Mouse (Mus musculus) cerebellum, postnatal 14 days (tissue): ENCODE results near the gene Fibp.

Source experiments
- DNase-seq, 2 experiments: peaks; one replicate each; pipeline ENCODE4 v3.0.0; 2021; ENCODE audit warnings: mixed read lengths in 2 of 2

The Fibp gene

GRCm38 (mm10) chr19:5465037-5465436 lies 4.6 kb downstream of the Fibp start:
- DNase-seq: no peak

- DNase-seq: no peak
These were observed 6.6 kb downstream of the Fibp start for GRCm38 (mm10) chr19:5466916-5467500.

GRCm38 (mm10) chr19:5468374-5468773 lies 8.0 kb downstream of the Fibp start, which contains the start of gene Ctsw:
Gene Ctsw (minus strand): TSS chr19:5468507.
- DNase-seq: no peak

- DNase-seq: no peak
These were observed 11.4 kb downstream of the Fibp start for GRCm38 (mm10) chr19:5471846-5472245.

GRCm38 (mm10) chr19:5472857-5473256 lies 12.4 kb downstream of the Fibp start:
- DNase-seq: no peak

DNA sequence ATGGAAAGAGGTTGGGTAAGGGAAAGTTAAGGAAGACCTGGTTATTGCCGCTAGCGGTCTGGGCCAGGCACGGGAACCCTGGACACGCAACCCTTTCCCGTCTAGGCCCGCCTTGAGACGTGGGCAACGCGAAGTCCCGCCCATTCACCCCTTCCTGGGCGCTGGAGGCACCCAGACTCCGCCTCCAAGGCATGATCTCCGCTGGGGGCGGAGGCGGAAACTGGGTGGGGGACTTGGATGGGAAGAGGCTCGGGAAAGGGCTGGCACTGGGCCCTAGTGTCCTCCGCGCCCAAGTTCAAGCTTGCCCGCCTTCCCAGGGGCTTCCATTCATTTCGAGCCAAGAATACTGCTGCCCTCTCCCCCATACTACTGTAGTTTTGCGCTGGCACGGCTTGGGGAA lies 13.3 kb downstream of the Fibp start, which contains the start of gene Efemp2:
Gene Efemp2 (plus strand): TSS at position 235 of the 400 bp plus-strand sequence.
- peak; percentile 54 to 67 for DNase-seq

- peak; percentile 63 to 66 for DNase-seq
These were observed 14.1 kb downstream of the Fibp start for GRCm38 (mm10) chr19:5474281-5475068.

DNA sequence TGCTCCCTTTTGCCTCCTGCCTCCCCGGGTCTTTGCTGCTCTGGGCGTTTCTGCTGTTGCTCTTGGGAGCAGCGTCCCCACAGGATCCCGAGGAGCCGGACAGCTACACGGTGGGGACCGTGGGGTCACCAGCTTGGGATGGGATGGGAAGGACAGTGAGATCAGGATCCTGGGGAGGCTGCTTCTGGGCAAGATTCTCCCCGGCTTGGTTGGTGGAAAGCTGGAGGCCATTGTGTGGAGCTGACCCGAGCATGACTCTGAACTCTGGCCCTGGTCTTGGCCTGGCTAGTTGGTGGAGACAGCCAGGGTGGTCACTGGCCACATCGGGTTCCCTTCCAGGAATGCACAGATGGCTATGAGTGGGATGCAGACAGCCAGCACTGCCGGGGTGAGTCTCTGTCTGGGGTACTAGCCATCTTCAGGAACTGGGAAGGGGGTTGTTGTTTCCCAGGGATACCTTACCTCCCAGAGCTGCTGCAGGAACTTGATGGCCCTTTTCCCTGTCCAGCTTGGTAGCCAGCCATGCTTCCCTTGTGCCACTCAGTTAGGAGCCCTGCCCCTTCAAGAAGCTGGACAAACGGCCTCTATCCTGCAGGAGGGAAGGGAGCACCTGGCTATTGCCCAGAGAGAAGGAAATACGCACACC lies 14.8 kb downstream of the Fibp start:
- DNase-seq: peak in 1 of 2 experiments; percentile 44

DNA sequence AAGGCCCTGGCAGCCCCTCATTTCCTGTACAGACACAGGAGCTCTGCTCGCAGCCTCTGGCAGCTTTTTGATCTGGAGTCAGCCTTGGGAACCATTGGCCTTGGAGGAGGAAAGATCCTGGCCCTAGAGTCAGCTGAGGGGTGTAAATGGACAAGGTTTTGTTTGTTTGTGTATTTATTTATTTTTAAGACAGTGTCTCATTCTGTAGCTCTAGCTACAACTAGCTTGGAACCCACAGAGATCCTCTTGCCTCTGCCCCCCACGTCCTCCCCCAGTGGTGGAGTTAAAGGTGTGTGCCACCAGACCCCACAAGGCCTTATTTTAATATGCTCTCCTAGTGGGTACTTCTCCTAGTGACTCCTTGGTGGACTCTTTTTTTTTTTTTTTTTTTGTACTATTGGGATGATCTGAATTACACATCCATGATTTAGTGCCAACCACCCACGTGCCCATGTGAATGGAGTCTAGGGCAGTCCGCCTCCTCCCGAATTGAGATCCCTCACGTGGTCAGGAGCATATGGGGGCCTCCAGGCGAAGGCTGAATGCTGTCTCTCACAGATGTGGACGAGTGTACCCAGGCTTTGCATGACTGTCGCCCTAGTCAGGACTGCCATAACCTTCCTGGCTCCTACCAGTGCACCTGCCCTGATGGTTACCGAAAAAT lies 16.7 kb downstream of the Fibp start:
- DNase-seq: no peak

- no peak for DNase-seq
These were observed 17.4 kb downstream of the Fibp start for GRCm38 (mm10) chr19:5477668-5478300.

DNA sequence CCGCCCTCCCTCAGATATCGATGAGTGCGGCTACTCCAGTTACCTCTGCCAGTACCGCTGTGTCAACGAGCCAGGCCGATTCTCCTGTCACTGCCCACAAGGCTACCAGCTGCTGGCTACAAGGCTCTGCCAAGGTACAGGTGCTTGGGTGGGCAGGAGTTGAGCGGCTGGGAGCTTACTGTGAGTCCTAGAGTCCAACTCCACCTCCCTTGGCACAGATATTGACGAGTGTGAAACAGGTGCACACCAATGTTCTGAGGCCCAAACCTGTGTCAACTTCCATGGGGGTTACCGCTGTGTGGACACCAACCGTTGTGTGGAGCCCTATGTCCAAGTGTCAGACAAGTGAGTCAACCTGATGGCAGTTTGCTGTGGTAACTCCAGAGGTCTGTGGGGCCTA lies 19.6 kb downstream of the Fibp start:
- DNase-seq: peak in 1 of 2 experiments; percentile 36

GRCm38 (mm10) chr19:5481398-5481797 lies 21.0 kb downstream of the Fibp start:
- no peak for DNase-seq

DNA sequence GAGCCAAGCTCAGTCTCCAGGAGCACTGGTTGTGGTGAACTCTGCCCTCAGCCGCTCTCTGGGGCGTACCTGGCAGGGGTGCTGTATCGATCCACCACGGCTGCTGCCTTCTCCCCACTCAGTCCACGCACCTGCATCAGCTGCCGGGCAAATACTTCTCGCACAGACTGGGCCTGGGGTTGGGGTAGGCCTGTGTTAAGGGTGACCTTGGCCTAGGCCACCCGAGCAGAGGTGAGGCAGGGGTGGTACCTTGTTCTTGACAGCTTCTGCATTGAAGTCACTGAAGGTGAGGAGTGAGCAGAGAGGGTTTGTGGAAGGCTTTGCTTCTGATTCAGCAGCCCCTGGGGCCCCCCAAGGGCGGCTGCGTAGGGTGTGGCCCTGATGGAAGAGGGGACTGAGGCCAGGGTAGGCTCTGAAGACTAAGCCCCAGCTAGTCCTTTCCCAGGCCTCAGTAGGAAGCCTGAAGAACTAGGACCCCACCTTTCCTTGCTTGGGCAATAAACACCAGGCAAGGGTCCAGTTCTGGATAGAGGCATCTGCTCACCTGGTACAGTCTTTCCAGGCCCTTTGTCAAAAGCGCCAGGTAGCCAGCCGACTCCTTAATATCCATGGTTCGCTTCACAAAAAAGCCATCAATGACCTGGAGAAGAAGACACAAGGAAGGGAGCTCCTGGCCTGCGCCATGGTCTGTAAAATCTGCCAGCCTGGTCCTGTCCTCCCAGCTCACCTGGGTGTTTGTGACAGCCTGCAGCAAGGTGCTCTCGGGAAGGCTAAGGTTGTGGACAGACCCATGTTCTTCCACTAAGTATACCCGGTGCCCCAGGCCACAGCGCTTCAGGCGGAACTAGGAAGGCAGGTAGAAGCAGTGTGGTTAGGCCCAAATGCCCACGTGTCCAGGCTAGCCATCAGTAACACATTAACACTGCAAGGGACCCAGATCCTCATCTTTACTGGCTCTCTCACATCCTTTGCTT lies 23.3 kb downstream of the Fibp start:
- no peak for DNase-seq

DNA sequence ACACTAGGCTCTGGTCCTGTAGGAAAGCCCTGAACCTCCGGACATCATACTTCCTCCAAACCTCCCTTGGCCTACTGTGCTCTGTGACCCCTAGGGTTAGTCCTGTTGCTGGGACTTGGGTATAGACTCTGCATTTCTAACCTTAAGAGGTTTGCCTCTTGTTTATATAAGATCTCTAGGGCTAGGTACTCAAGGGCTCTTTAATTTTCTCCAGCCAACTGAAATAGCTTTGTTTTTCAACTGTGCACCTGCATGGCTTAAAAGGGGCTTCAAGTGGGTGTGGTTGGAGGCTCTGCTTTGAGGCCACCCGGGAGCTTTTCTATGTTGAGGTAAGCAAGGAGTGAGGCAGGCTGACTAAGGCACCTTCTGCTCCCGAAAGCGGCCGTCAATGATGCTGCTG lies 24.1 kb downstream of the Fibp start:
- no peak for DNase-seq

GRCm38 (mm10) chr19:5485371-5485770 lies 25.0 kb downstream of the Fibp start:
- peak; percentile 63 to 66 for DNase-seq

- DNase-seq: peak; percentile 69 to 76
These were observed 25.4 kb downstream of the Fibp start for GRCm38 (mm10) chr19:5485821-5486220.

DNA sequence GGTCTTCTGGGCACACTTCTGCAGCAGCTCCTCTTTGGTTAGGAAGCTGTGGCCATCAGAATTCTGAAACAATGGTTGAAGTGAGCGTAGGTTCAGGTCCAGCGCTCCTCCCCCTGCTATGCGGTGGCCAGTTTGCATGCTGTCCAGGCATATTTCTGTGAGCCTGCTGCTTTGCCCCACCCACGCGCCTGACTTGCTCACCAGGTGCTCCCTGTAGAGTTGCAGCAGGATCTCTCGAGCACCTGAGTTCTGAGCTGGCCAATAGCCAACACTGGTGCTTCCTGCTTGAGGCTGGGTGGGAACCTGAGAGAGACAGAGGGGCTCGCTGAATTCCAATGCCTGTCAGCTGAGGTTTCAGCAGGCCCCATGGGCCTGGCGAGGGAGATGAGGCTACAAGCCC lies 25.9 kb downstream of the Fibp start:
- peak; percentile 61 to 65 for DNase-seq

- no peak for DNase-seq
These were observed 26.4 kb downstream of the Fibp start for GRCm38 (mm10) chr19:5486771-5487170.

GRCm38 (mm10) chr19:5487768-5488550 lies 27.5 kb downstream of the Fibp start, which contains the start of gene Mus81:
Gene Mus81 (minus strand): TSS chr19:5488402.
- peak; percentile 98 to 99 for DNase-seq

DNA sequence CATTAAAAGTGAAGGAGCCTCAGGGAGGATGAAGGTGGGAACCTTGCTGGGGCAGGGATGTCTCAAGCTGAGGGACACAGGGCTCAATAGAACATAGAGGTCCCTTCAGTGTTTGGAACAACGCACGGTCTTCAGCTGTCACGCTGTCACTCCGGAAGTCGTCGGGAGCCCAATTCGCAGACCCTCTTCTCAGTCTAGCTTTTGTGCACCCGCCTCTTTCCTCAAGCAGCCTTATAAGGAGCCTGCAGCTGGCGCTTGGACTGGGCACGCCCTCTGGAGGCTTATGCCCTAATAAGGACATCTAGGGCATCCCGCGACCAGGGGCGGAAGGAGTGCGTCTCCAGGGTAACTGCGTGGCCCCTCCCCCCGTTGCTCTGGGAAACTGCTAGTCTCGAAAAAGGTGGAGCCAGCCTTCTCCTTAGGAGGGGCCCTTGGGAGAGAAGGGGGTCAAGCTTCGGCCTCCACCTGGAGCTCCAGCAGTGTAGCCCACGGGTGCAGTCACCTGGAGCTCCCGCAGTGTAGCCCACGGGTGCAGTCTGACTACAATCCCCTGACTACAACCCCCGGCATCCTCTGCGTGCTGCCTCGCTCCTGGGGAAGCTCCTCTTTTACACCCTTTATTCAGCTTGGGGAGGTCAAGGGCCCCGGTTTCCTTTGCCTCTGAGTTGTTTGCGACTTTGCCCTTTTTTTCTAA lies 28.6 kb downstream of the Fibp start:
- DNase-seq: peak; percentile 96 to 97
